Mouse (Mus musculus) forebrain, embryonic 11.5 days (tissue): Measurements from ENCODE around the gene Tmem207. TPM values are rescaled to one million over a fixed set of nuclear protein-coding genes. Genes with fewer than 3 reads are reported as not detected.
A peak's percentile ranks its signal among the peaks of the same experiment; 100 is the strongest.

Source experiments
- ATAC-seq: fragments of 200-750 bp; cut with Nextera tagmentation; replicated peaks from 2 replicates; pipeline ENCODE4 v1.8.0; 2017; ENCODE audit warnings: moderate TSS enrichment; ENCODE audit not compliant: low FRiP score
- DNase-seq: peaks from one replicate; pipeline ENCODE4 v3.0.0-alpha.2; 2017; ENCODE audit warnings: low spot score
- H3K27ac ChIP-seq: fragments of 300-500 bp; sonication (generic); 2 replicates; pipeline ENCODE4 v1.5.1; 2014; ENCODE audit warnings: low read depth, low read length
- H3K27me3 ChIP-seq: fragments of 300-500 bp; sonication (generic); 2 replicates; pipeline ENCODE4 v1.6.1; 2014; ENCODE audit warnings: mild to moderate bottlenecking, low read length, mixed read lengths; ENCODE audit not compliant: control insufficient read depth, insufficient read depth
- H3K36me3 ChIP-seq: fragments of 300-500 bp; sonication (generic); 2 replicates; pipeline ENCODE4 v1.6.1; 2014; ENCODE audit warnings: mild to moderate bottlenecking, low read length, moderate library complexity, mixed read lengths; ENCODE audit not compliant: control insufficient read depth, insufficient read depth
- H3K4me1 ChIP-seq: fragments of 300-500 bp; sonication (generic); replicated peaks from 2 replicates; pipeline ENCODE4 v1.6.1; 2014; ENCODE audit warnings: low read length, mixed read lengths; ENCODE audit not compliant: control insufficient read depth, insufficient read depth
- H3K4me2 ChIP-seq: fragments of 300-500 bp; sonication (generic); 2 replicates; pipeline ENCODE4 v1.6.1; 2014; ENCODE audit warnings: low read depth, mild to moderate bottlenecking, low read length, moderate library complexity, mixed read lengths; ENCODE audit not compliant: severe bottlenecking
- H3K4me3 ChIP-seq: fragments of 300-500 bp; sonication (generic); 2 replicates; pipeline ENCODE4 v1.5.1; 2014; ENCODE audit warnings: low read depth, low read length
- H3K9ac ChIP-seq: fragments of 300-500 bp; sonication (generic); 2 replicates; pipeline ENCODE4 v1.6.1; 2014; ENCODE audit warnings: low read length
- H3K9me3 ChIP-seq: fragments of 300-500 bp; sonication (generic); 2 replicates; pipeline ENCODE4 v1.6.1; 2016; ENCODE audit warnings: low read length, mixed read lengths; ENCODE audit not compliant: control insufficient read depth
- WGBS: fragments of 180-500 bp; shearing (Covaris S2); extraction: QIAGEN DNeasy Blood & Tissue Kit; methylation state at CpG from one replicate; pipeline ENCODE4 v1.1.7; 2014; 5-methylcytosine and 5-hydroxymethylcytosine counted together
- polyA plus RNA-seq: library from polyadenylated mRNA; unstranded; fragments of >200 nt; fragmentation: Nextera tagmentation; extraction: Ambion mirVana; gene quantifications from 2 replicates; pipeline ENCODE4 v1.2.1, GENCODE M21; 2014

Gene Tmem207
- polyA plus RNA-seq, 1 experiment from 2014 or later, result not detected

DNA sequence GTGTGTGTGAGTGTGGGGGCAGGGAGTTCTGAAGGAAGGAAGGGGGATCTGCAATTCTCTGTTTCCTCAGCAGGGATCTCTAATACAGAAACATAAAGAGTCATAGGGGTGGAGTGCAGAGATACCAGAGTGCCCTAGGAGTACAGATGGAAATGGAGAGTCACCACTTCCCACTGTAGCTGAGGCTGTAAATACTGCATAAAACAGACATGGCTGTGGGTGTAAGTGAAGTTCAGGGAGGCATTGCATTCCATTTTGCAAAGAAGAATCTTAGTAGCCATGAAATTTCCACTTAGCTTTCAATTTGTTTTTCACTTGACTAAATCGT, 20.3 kb upstream of the Tmem207 start:
- H3K4me1 ChIP-seq, result 0 out of 2 replicates have a peak, but pooled peaks cover 2% of the 10 kb centered on the region
- no peak for ATAC-seq
- no peak overlapping the region for H3K27ac ChIP-seq
- H3K9ac ChIP-seq, result no peak overlapping the region
- WGBS, result 91% methylated on average over 1 of the region's 1 CpGs
- H3K4me2 ChIP-seq, result no peak overlapping the region
- H3K9me3 ChIP-seq, result no peaks in the 10 kb centered on the region
- no peaks in the 10 kb centered on the region for H3K36me3 ChIP-seq
- no peaks in the 10 kb centered on the region for H3K27me3 ChIP-seq
- DNase-seq, result no peak
- H3K4me3 ChIP-seq, result no peak overlapping the region

DNA sequence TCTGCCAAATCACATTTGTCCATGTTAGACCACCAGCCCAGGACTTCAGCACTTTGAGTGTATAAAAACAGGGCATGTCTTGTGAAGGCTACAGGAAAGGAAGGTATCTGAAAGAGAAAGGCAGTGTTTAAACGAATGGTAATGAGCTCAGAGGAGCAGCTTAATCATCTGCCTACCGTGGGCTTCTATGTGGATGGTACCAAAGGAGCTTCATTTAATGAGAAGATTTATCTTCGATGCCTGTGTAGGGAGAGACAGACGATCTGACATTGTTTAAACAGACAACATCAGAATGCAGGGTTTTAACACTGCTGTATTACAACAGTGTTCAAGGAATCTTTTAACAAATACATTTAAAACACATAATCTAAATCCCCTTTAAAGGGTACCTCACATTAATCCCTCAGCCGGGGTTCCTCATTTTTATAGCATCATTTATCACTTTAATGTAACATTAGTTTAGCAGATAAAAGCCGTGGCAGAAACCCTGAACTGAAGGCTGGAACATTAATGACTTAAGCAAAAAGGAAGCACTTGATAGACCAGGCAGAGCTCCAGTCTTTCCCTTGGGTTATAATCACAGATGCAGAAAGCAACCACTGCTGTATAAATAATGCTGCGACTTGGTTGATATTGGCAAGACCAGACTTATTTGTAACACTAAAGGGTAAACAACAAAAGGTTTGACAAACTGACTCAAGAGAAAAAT, 19.8 kb upstream of the Tmem207 start:
- no peak for ATAC-seq
- Histone ChIP-seq H3K27me3 (no peaks in the 10 kb centered on the region), H3K4me2 (no peak overlapping the region), H3K9ac (no peak overlapping the region), H3K4me3 (no peak overlapping the region), H3K9me3 (no peaks in the 10 kb centered on the region), H3K36me3 (no peaks in the 10 kb centered on the region), H3K4me1 (0 out of 2 replicates have a peak, but pooled peaks cover 2% of the 10 kb centered on the region), H3K27ac (no peak overlapping the region)
- WGBS, result 32% methylated on average over 7 of the region's 7 CpGs
- no peak for DNase-seq

DNA sequence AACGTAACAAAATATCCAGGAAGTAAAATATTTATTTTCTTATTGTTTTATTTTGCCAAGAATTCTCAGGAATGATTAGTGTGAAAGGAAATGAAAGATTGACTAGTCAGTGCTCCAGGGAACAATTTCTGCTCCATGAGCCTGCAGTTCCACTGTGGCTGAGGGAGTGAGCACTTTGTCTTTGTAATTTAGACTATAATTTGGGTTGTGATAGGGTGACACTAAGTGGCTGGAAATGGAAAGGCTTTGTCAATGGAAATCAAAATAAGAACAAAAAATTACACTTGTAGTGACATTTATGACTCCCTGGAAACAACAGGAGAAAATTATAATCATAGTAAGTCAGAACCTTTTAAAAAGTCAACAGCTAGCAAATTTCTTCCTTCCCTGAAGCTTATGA, 5.7 kb upstream of the Tmem207 start:
- ATAC-seq (no peak), DNase-seq (no peak)
- Histone ChIP-seq H3K36me3 (no peaks in the 10 kb centered on the region), H3K27ac (no peak overlapping the region), H3K4me3 (no peak overlapping the region), H3K9ac (no peak overlapping the region), H3K4me1 (no peaks in the 10 kb centered on the region), H3K27me3 (no peaks in the 10 kb centered on the region), H3K4me2 (no peak overlapping the region), H3K9me3 (no peaks in the 10 kb centered on the region)
- WGBS, result 90% methylated on average over 1 of the region's 1 CpGs

DNA sequence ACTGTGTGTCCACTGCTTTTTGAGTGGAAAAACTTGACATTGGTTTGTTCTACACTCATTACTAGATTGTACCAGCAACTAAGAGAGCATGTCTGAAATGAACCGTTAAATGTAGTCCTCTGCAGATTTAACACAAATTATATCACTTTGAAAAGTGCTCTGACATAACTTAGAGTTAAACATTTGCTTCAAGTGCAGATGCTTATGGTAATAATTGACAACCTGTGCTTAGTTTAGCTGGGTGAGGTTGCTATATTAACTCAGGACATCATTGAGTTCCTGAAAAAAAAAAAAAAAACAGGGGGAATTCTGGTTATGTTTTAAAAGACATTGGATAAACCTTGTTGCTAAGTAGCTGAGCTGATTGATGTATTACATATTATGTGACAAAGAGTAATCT, 3.9 kb upstream of the Tmem207 start:
- H3K9me3 ChIP-seq, result no peaks in the 10 kb centered on the region
- no peak overlapping the region for H3K4me2 ChIP-seq
- H3K4me3 ChIP-seq, result no peak overlapping the region
- no peak overlapping the region for H3K9ac ChIP-seq
- WGBS, result 100% methylated on average over 1 of the region's 1 CpGs
- no peak for DNase-seq
- H3K27me3 ChIP-seq, result no peaks in the 10 kb centered on the region
- H3K4me1 ChIP-seq, result no peaks in the 10 kb centered on the region
- H3K27ac ChIP-seq, result no peak overlapping the region
- no peak for ATAC-seq
- H3K36me3 ChIP-seq, result no peaks in the 10 kb centered on the region

GRCm38 (mm10) chr16:26527931-26528666, 1.5 kb upstream of the Tmem207 start:
- Histone ChIP-seq H3K9ac (no peak overlapping the region), H3K9me3 (no peaks in the 10 kb centered on the region), H3K4me2 (no peak overlapping the region), H3K4me1 (no peaks in the 10 kb centered on the region), H3K27me3 (no peaks in the 10 kb centered on the region), H3K4me3 (no peak overlapping the region), H3K27ac (no peak overlapping the region), H3K36me3 (no peaks in the 10 kb centered on the region)
- 78% methylated on average over 10 of the region's 10 CpGs for WGBS
- DNase-seq (no peak), ATAC-seq (peak; percentile 39; the same call in 1 of the 2 replicates)

DNA sequence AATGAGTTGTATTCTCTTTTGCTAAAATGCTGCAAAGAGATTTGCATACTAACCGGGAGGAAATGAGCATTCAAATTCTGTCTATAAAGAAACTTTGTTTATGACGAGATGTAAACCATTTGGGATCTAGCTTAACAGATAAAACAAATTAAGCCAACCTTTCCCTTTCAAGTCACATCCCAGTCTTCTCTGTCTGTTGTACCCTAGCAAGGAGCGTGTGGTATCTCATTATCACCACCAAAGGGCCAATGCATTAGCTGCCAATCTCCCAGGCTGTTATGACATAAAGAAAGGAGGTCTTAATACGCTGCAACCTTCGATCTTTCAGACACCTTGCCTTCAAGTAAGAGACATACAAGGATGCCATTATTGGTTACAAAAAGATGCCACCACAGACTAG, 737 bp downstream of the Tmem207 start:
- 77% methylated on average over 5 of the region's 5 CpGs for WGBS
- H3K9ac ChIP-seq, result no peak overlapping the region

DNA sequence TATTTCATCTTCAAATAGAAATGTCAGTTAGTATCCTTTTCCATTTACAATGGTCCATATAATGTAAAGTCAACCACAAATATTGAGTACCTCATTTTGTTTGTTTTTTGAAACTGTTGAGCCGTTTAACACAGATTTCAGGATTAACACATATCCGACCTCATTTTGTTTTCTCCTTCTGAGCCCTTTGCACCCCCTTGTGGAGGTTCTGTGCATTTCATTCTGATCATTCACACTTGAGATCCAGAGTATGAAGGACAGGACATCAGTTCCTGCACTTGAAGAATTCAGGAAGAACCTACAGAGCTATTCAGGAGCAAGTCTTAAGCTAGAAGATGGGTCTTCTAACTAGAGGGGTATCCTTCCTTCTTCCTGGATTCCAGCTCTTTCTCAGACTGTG, 7.0 kb downstream of the Tmem207 start:
- DNase-seq, result no peak
- no peaks in the 10 kb centered on the region for H3K36me3 ChIP-seq
- no peak overlapping the region for H3K27ac ChIP-seq
- no peaks in the 10 kb centered on the region for H3K4me1 ChIP-seq
- no peaks in the 10 kb centered on the region for H3K9me3 ChIP-seq
- H3K27me3 ChIP-seq, result no peaks in the 10 kb centered on the region
- H3K4me3 ChIP-seq, result no peak overlapping the region
- no peak overlapping the region for H3K4me2 ChIP-seq
- H3K9ac ChIP-seq, result no peak overlapping the region
- 63% methylated on average over 2 of the region's 2 CpGs for WGBS
- no peak for ATAC-seq

More for the DNA sequence above, 737 bp downstream of the Tmem207 start:
- Histone ChIP-seq H3K27me3 (no peaks in the 10 kb centered on the region), H3K4me1 (no peaks in the 10 kb centered on the region), H3K36me3 (no peaks in the 10 kb centered on the region), H3K4me2 (no peak overlapping the region), H3K9me3 (no peaks in the 10 kb centered on the region), H3K27ac (no peak overlapping the region), H3K4me3 (no peak overlapping the region)
- no peak for DNase-seq
- ATAC-seq, result no peak

DNA sequence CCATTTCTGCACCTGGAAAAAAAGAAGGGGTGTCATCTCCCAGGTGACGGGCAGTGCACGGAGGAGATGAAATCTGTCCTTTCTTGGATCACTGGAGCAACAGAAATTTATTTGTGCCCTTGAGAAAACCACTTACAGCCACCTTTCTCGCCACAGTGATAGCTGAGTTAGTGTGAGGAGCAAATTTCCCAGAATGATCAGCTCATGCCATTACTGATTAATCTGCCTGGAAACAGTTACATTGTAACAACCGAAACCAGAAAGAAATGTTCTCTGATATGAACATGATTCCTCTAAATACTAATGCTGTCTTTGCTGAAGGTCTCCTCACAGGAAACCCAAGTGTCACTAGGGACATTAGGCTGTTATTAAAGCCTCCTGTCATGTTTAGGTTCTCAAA, 21.6 kb downstream of the Tmem207 start:
- H3K27me3 ChIP-seq, result no peaks in the 10 kb centered on the region
- no peak overlapping the region for H3K4me3 ChIP-seq
- WGBS, result 83% methylated on average over 4 of the region's 4 CpGs
- no peak overlapping the region for H3K27ac ChIP-seq
- DNase-seq, result no peak
- no peaks in the 10 kb centered on the region for H3K36me3 ChIP-seq
- no peaks in the 10 kb centered on the region for H3K4me1 ChIP-seq
- no peak overlapping the region for H3K9ac ChIP-seq
- no peak for ATAC-seq
- H3K9me3 ChIP-seq, result no peaks in the 10 kb centered on the region
- H3K4me2 ChIP-seq, result no peak overlapping the region

DNA sequence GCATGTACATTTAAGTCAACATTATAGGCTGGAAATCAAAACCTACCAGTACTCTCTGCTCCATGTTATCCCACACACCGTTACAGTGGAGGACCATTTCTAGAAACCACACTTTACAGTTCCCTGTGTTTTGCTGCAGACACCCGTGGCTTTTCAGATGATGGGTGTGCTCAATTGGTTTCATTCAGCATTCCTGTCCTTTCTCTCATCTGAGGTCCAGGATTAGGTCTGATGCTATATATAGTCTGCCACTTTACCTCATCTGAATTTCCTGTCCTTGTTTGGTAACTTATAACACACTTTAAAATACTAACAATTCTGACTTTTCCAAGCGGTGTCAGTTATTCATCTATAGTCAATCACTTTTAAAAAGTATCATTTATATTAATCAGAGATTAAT, 25.8 kb downstream of the Tmem207 start:
- no peak for DNase-seq
- 89% methylated on average over 3 of the region's 3 CpGs for WGBS
- H3K27me3 ChIP-seq, result no peaks in the 10 kb centered on the region
- H3K9ac ChIP-seq, result no peak overlapping the region
- ATAC-seq, result no peak
- H3K9me3 ChIP-seq, result no peaks in the 10 kb centered on the region
- H3K4me1 ChIP-seq, result no peaks in the 10 kb centered on the region
- no peak overlapping the region for H3K27ac ChIP-seq
- no peaks in the 10 kb centered on the region for H3K36me3 ChIP-seq
- no peak overlapping the region for H3K4me2 ChIP-seq
- no peak overlapping the region for H3K4me3 ChIP-seq
